In the genomic region with DNA sequence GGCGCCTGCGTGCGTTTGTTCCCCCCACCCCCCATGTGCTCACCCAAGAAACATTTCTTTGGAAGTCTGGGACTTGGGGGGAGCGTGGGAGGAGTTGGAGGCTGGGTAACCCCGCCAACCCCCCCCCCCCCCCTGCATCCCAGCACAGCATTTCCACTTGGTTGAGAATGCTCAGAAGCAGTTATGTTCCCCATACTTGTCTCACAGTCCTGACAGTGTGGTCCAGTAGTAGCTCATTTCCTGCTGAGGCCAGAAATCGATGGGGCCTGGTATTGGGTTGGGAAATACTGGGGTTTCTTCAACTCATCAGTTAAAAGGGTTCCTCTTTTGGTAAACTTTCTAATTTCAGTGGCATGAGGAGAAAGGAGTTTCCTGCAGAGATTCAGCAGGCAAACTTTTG, we compare ENCODE assay signal across 8 mouse cellular contexts. TPM values are rescaled to one million over a fixed set of nuclear protein-coding genes. Genes with fewer than 3 reads are reported as not detected.
DNase-seq lines count a peak whose midpoint lies in the region; ATAC-seq and TF ChIP-seq lines count a peak whose summit lies in the region.

No protein-coding gene starts in this region.

- no peak for ATAC-seq in heart, embryonic 16.5 days (replicated peaks; ENCODE audit: extremely low read depth, insufficient read depth, low FRiP score)
- ATAC-seq in lung, embryonic 15.5 days (ENCODE audit: borderline replicate concordance, extremely low read depth, low FRiP score, low TSS enrichment) = no peak
- 0 out of 2 replicates have a peak, but pooled peaks have one; percentile 34 for ATAC-seq in stomach, embryonic 16.5 days (ENCODE audit: insufficient read depth, low FRiP score)

- in situ Hi-C loops in ES-E14 (cut with MboI; ENCODE audit: low sequenced_read_pairs in 2 of 2, unreplicated experiment in 2 of 2) = no loop called here

- intact Hi-C loops in left cerebral cortex, postnatal 14 days (cut with DNase I) = no loop called here

- no peak for TF ChIP-seq POLR2A in cerebellum, adult 2 months (IDR thresholded peaks at IDR 0.05; ENCODE audit: borderline replicate concordance, insufficient read depth, low read length)

- 4% methylated on average over 6 of the region's 6 CpGs for WGBS in cerebellum, adult 2 months
- 14% methylated on average over 6 of the region's 6 CpGs for WGBS in heart, embryonic 16.5 days
- 23% methylated on average over 5 of the region's 6 CpGs for WGBS in lung, embryonic 15.5 days
- WGBS in stomach, embryonic 16.5 days = 12% methylated on average over 6 of the region's 6 CpGs

- no peak for DNase-seq in cerebellum, adult 2 months
- no peak for DNase-seq in cerebellum, postnatal 14 days
- DNase-seq in ES-E14 (ENCODE audit: low read depth, low spot score) = no peak
- DNase-seq in ovary, postnatal 14 days (ENCODE audit: low spot score) = no peak
- no peak for DNase-seq in left cerebral cortex, postnatal 14 days (ENCODE audit: low spot score in 2 of 2)

- no peaks in the 10 kb centered on the region for H3K27me3 ChIP-seq in cerebellum, adult 2 months (ENCODE audit: control insufficient read depth, insufficient read depth, low read length)
- no peaks in the 10 kb centered on the region for H3K27me3 ChIP-seq in heart, embryonic 16.5 days (ENCODE audit: control insufficient read depth, insufficient read depth, low read length)
- H3K27me3 ChIP-seq in lung, embryonic 15.5 days = no peaks in the 10 kb centered on the region
- no peaks in the 10 kb centered on the region for H3K27me3 ChIP-seq in stomach, embryonic 16.5 days (ENCODE audit: control insufficient read depth, insufficient read depth, low read length)

- H3K4me3 ChIP-seq in cerebellum, adult 2 months (replicated peaks; ENCODE audit: insufficient read depth, low read depth, low read length) = peak overlapping the region; percentile 63
- H3K4me3 ChIP-seq in ES-E14 (ENCODE audit: insufficient read depth in 1 of 2, low read depth in 1 of 2, low read length in 2 of 2, poor library complexity in 1 of 2, severe bottlenecking in 1 of 2) = peak overlapping the region; percentile 91 to 95
- H3K4me3 ChIP-seq in heart, embryonic 16.5 days (ENCODE audit: low read length) = peak overlapping the region; percentile 72
- H3K4me3 ChIP-seq in lung, embryonic 15.5 days = peak overlapping the region; percentile 59
- H3K4me3 ChIP-seq in stomach, embryonic 16.5 days (replicated peaks; ENCODE audit: low read length) = peak overlapping the region; percentile 63

- no peaks in the 10 kb centered on the region for H3K4me1 ChIP-seq in cerebellum, adult 2 months (ENCODE audit: control insufficient read depth, insufficient read depth, low read length)
- H3K4me1 ChIP-seq in ES-E14 (ENCODE audit: control insufficient read depth in 2 of 2, insufficient read depth in 2 of 2, low read length in 2 of 2, poor library complexity in 1 of 2) = no peaks in the 10 kb centered on the region
- H3K4me1 ChIP-seq in heart, embryonic 16.5 days (ENCODE audit: control insufficient read depth, insufficient read depth, low read length) = no peaks in the 10 kb centered on the region
- H3K4me1 ChIP-seq in lung, embryonic 15.5 days = no peaks in the 10 kb centered on the region
- H3K4me1 ChIP-seq in stomach, embryonic 16.5 days (ENCODE audit: control insufficient read depth, insufficient read depth, low read length) = no peaks in the 10 kb centered on the region

- H3K36me3 ChIP-seq in ES-E14 (ENCODE audit: control insufficient read depth, insufficient read depth, low read length, poor library complexity, severe bottlenecking) = no peaks in the 10 kb centered on the region
- no peaks in the 10 kb centered on the region for H3K36me3 ChIP-seq in heart, embryonic 16.5 days (ENCODE audit: control insufficient read depth, insufficient read depth)
- no peaks in the 10 kb centered on the region for H3K36me3 ChIP-seq in lung, embryonic 15.5 days
- no peaks in the 10 kb centered on the region for H3K36me3 ChIP-seq in stomach, embryonic 16.5 days (ENCODE audit: control insufficient read depth, insufficient read depth, low read length)

- H3K4me2 ChIP-seq in heart, embryonic 16.5 days (ENCODE audit: low read depth, low read length) = peak overlapping the region; percentile 66
- H3K4me2 ChIP-seq in lung, embryonic 15.5 days = peak overlapping the region; percentile 54
- peak overlapping the region; percentile 49 for H3K4me2 ChIP-seq in stomach, embryonic 16.5 days (ENCODE audit: low read depth, low read length)

- no peaks in the 10 kb centered on the region for H3K9me3 ChIP-seq in ES-E14 (ENCODE audit: control insufficient read depth, insufficient read depth, low read depth, low read length)
- H3K9me3 ChIP-seq in heart, embryonic 16.5 days (replicated peaks; ENCODE audit: control insufficient read depth, low read length) = no peaks in the 10 kb centered on the region
- no peaks in the 10 kb centered on the region for H3K9me3 ChIP-seq in lung, embryonic 15.5 days
- no peaks in the 10 kb centered on the region for H3K9me3 ChIP-seq in stomach, embryonic 16.5 days (replicated peaks; ENCODE audit: control insufficient read depth, low read length)

- no peak for TF ChIP-seq CTCF in cerebellum, adult 2 months (IDR thresholded peaks at IDR 0.05; ENCODE audit: borderline replicate concordance, insufficient read depth, low read depth, low read length)

- H3K9ac ChIP-seq in ES-E14 (ENCODE audit: insufficient read depth, low read depth, low read length, poor library complexity, severe bottlenecking) = peak overlapping the region; percentile 93
- H3K9ac ChIP-seq in heart, embryonic 16.5 days (ENCODE audit: low read length) = peak overlapping the region; percentile 81
- H3K9ac ChIP-seq in lung, embryonic 15.5 days = 0 out of 2 replicates have a peak overlapping the region, but pooled peaks have one; percentile 52
- H3K9ac ChIP-seq in stomach, embryonic 16.5 days (ENCODE audit: low read length) = peak overlapping the region; percentile 80

- H3K27ac ChIP-seq in cerebellum, adult 2 months (ENCODE audit: insufficient read depth, low read length) = no peak overlapping the region
- no peak overlapping the region; the same call in 1 of the 2 replicates for H3K27ac ChIP-seq in ES-E14 (ENCODE audit: insufficient read depth, low read depth, low read length, poor library complexity, severe bottlenecking)
- peak overlapping the region; percentile 74 for H3K27ac ChIP-seq in heart, embryonic 16.5 days (ENCODE audit: low read length)
- peak overlapping the region; percentile 74 for H3K27ac ChIP-seq in lung, embryonic 15.5 days
- H3K27ac ChIP-seq in stomach, embryonic 16.5 days (ENCODE audit: low read length) = peak overlapping the region; percentile 78

TF ChIP-seq in ES-E14, 5 proteins besides CTCF, POLR2A, EP300 and RAD21:
- TF ChIP-seq CHD2 (IDR thresholded peaks at IDR 0.05; ENCODE audit: low read depth, low read length) = no peak
- TF ChIP-seq MAFK (IDR thresholded peaks at IDR 0.05; ENCODE audit: insufficient read depth, low read depth, low read length) = no peak
- no peak for TF ChIP-seq ZC3H11A (IDR thresholded peaks at IDR 0.05; ENCODE audit: borderline replicate concordance, low read depth, low read length)
- TF ChIP-seq ZNF384 (IDR thresholded peaks at IDR 0.05; ENCODE audit: low read depth, low read length) = no peak
- TF ChIP-seq HCFC1 (IDR thresholded peaks at IDR 0.05; ENCODE audit: borderline replicate concordance, insufficient read depth, low read length) = no peak
TF ChIP-seq in ES-E14: peak in this region for 0.

RNA-seq across cellular contexts. Expression of a gene that starts 1.1 kb away (rescaled TPM):
- polyA plus RNA-seq in cerebellum, adult 2 months (2012; rRNA removed) = 5.0 and 6.4 TPM in 2 replicates
- total RNA-seq in ES-E14 (2012; rRNA removed) = 5.8 and 6.7 TPM in 2 replicates
- 5.0 and 5.9 TPM in 2 replicates for polyA plus RNA-seq in heart, embryonic 16.5 days (2015; fragmentation: Nextera tagmentation; extraction: Ambion mirVana)
- polyA plus RNA-seq in lung, embryonic 15.5 days (2015; fragmentation: Nextera tagmentation; extraction: Ambion mirVana) = 8.3 and 8.7 TPM in 2 replicates
- 6.1 and 7.6 TPM in 2 replicates for polyA plus RNA-seq in stomach, embryonic 16.5 days (2015; fragmentation: Nextera tagmentation; extraction: Ambion mirVana)
- 10 to 100 TPM; 16.8 to 19.2 TPM for total RNA-seq in left cerebral cortex, postnatal 14 days (2021)

Comparison
In these comparisons a context has a peak if more than half of its experiments do, and no peak if none do; other contexts are left out.
1. H3K27ac ChIP-seq: peak in heart, embryonic 16.5 days (single experiment), lung, embryonic 15.5 days (single experiment) and stomach, embryonic 16.5 days (single experiment); none in cerebellum, adult 2 months (single experiment) and ES-E14 (single experiment).
2. Peak in every context shown above with its lines, with median percentiles within 50 percentile points of each other: H3K4me3 ChIP-seq, H3K9ac ChIP-seq and H3K4me2 ChIP-seq.